Mouse (Mus musculus) embryonic facial prominence, embryonic 13.5 days (tissue): Measurements from ENCODE around the gene Commd4. TPM values are rescaled to one million over a fixed set of nuclear protein-coding genes. Genes with fewer than 3 reads are reported as not detected.

Experiments
- polyA plus RNA-seq: library from polyadenylated mRNA; unstranded; fragments of >200 nt; fragmentation: Nextera tagmentation; extraction: Ambion mirVana; gene quantifications from 2 replicates; pipeline ENCODE4 v1.2.1, GENCODE M21; 2015

Gene Commd4
- polyA plus RNA-seq, 1 experiment from 2014 or later = 97.7 TPM

Other genes with a start within 250 kb of the Commd4 start
- gene Snx33, start 230.0 kb downstream of the Commd4 start, polyA plus RNA-seq = 11.5 and 13.1 TPM in 2 replicates
- gene Imp3, start 220.9 kb downstream of the Commd4 start, polyA plus RNA-seq = 88.1 and 93.9 TPM in 2 replicates
- gene Snupn, start 207.5 kb downstream of the Commd4 start, polyA plus RNA-seq = 26.9 and 31.8 TPM in 2 replicates
- 28.6 and 30.7 TPM in 2 replicates for gene Ptpn9, start 163.4 kb downstream of the Commd4 start, polyA plus RNA-seq
- gene Sin3a, start 86.3 kb downstream of the Commd4 start, polyA plus RNA-seq = 35.2 and 45.1 TPM in 2 replicates
- 66.9 and 77.5 TPM in 2 replicates for gene Man2c1, start 27.6 kb downstream of the Commd4 start, polyA plus RNA-seq
- gene Neil1, start 10.0 kb downstream of the Commd4 start, polyA plus RNA-seq = 7.2 and 10.1 TPM in 2 replicates
- gene Trcg1, start 78.2 kb upstream of the Commd4 start, polyA plus RNA-seq = not detected in 2 replicates
- gene 1700017B05Rik, start 104.3 kb upstream of the Commd4 start, polyA plus RNA-seq = 18.1 and 18.8 TPM in 2 replicates